Mouse (Mus musculus) adrenal gland, postnatal 36 days (tissue): ENCODE measurements at regions not wholly inside any gene's neighbourhood (a gene's known extent, or its start where the extent isn't known, plus 50 kb on each side); places are given as distances from the start of the nearest gene placed in this dataset.
A peak's percentile ranks its signal among the peaks of the same experiment; 100 is the strongest.

ENCODE experiments used
- DNase-seq, 2 experiments: peaks; one replicate each; pipeline ENCODE4 v3.0.0; 2021; ENCODE audit warnings: mixed read lengths in 1 of 2

DNA sequence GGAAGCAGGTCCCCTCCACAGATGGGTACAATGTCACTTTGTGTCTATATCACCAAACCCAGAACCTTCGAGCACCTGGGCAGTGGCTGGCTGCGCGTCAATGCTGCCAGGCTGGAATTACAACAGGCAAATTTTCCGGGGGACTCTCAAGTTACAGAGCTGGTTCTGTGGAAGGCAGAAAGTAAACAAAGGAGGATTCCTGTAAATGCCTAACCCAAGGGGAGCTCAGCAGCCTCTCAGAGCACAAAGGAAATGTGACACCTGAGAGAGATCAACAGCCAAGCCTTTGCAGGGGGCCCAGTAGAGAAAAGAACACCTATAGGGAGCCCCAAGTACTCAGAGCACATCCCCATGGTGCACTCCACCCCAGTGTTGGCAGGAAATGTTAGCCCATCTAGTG, 70.7 kb downstream of the Setd4 start:
- DNase-seq = no peak

DNA sequence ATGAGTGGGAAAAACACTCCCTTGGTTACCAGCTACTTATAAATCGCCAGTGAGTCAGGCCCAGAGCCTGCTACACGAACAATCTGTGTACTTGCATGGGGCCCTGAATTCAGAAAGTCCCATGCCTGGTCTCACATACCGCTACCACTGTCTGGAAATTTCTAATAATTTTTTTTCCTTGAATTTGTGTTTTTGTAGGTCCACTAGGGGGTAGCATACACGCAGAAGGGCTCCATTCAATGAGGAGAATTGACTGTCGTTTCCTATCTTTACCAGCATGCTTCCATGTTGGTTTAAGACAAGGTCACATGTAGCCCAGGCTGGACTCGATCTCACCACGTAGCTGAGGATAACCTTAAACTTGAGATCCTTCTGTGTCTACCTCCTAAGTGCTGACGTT, 71.9 kb downstream of the Setd4 start:
- DNase-seq = no peak

DNA sequence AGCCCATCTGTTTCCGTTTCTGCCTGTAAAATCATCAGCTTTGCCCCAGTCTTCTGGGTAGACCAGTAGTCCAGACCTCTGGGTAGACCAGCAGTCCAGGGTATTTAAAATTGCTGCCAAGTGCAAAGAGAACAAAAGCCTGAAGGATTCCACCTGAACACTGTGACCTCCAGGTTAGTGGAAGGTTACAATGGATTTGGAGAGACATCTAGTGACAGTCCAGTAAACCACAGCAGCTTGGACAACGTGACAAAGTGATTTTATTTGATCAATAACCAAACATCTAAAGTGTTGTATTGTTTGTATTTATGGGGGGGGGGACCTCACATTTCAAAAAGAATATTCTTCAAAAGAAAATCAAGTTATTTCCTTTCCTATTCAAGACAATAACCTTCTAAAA, 81.4 kb downstream of the Setd4 start:
- no peak for DNase-seq

DNA sequence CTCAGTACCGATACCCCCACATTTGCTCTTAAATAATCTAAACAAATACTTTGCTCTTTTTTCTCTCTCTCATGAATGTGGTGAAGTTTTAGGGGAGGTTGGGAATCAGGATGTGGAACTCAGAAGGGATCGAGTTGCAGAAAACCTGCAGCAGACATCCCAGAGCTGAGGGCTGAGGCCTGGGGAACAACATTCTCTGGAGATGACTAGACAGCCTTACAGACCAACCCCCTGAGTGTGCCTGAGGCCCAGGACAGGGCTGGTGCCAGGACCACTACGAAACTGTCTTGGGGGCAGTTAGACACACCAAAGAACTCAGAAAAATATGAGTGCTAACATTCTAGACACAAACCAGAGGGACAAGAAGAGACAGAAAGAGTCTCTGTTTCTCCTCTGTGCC, 83.4 kb downstream of the Setd4 start:
- no peak for DNase-seq

DNA sequence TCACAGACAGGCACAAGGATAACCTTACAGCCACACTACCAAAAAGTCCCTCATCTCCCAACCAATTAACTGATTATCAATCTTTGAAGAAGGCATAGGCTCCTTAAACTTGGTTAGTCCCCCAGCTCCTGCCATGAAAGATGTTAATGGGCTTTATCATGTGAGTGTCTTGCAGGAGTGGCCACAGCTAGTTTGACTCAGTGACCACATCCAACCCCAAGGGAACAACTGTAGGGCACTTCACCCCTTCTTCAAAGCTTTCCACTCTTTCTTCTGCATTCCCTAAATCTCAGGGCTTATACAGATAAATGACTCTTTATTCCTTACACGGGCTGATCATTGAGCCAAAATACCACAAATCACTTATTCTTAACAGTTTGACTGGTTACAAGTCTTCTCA, 85.2 kb downstream of the Setd4 start:
- DNase-seq = no peak

DNA sequence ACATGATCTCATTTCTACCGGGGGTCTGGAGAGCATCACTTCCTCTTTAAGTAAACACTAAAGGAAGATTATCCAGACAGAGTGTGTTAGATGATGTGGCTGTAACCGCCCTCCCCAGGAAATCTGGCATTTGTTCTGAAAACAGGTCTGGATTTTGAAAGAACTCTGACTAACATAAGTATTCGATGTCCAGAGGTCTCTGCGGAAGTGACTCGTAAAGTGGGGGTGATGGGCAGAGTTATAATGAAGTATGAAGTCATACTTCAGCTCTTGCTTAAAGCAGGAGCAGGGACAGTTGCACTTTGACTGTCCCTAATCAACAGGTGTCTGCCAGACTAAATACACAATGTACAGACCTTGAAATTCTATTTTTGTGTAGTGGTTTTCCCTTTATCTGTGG, 87.1 kb downstream of the Setd4 start:
- no peak for DNase-seq

DNA sequence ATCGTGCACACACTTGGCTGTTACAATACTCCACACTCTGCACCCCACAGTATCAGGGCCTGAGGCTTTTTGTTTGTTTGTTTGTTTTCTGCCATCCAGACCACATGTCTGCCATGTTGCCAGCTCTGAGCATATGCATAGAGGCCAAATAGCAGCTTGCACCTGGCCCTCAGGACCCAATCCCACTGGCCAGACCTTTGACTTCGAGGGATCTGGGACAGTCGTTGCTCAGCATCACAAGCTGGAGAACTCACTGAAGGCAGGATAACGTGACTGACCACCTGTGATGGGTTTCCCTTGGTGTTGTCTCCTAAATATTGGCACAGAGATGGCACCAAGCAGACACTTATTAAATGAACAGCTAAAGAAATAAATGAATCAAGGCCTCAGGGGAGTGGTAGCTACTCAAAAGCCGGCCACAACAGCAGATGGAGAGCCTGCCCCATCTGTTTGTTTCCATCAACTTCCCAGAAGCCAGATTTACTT, 88.4 kb downstream of the Setd4 start:
- no peak for DNase-seq

DNA sequence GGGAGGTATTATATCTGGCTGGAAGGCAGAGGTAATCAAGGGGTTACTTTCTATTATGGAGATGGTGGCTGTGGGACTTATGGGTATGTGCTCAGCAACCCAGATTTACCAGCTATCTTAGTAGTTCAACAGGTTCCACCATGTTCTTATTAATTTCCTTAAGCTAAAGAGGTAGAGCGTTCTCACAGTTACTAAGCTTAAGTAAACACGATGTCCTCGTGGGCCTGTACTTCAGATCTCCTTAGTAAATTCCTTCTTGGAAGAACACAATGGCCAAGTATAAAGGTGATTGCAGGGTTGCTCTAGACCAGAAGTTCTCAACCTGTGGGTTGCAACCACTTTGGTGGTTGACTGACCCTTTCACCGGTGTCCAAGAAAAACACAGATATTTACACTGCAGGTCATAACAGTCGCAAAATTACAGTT, 90.2 kb downstream of the Setd4 start:
- no peak for DNase-seq

DNA sequence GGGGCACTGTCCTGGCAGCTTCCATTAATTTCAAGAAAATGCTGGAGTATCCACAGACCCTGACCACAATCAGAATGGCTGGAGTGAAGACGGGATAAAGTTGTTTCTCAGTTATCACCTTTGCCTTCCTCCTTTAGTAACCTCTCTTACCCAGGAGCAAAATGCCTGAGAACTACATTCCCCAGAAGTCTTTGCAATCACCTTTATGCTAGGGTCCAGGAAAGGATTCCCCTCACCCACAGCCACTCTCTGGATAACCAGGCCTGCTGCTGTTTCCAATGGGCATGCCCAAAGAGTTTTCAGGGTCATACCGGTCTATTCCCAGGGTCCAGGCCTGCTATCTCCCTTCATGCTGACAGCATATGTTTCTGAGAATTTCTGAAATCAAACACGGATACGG, 91.9 kb downstream of the Setd4 start:
- no peak for DNase-seq

DNA sequence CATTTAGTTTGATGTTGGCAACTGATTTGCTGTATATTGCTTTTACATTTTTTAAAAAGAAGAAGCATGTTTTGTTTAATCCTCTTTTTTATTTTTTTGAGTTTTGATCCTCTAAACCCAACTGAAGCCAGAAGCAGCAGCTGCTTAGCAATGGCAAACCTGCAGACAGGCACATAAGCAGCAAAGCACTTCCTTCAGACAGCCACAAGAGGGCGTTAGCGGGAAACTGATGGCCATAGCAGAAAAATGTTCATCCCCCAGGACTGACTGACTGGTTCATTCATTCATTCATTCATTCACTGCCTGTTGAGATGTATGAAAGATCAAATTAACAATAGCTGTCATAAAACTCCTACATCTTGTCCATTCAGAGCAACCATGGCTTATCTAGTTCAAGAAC, 92.3 kb downstream of the Setd4 start:
- DNase-seq = no peak

DNA sequence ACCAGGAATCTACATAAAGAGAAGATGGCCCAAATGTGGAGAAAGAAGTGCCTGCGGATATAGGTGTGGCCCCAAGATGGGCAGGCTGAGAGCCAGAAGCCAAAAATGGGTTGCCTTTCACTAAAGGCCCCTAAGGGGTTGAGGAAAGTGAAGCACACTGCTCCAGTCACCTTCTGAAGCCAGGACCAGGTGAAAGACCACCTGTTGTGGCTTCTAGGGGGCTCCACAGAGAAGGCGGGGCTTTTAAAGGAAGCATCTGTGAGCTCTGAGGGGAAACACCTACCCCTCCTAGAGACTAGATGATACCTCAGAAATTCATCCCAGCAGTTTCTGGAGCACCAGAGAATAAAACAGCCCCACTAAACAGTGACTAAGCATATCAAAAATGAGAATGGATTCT, 105.1 kb downstream of the Setd4 start:
- no peak for DNase-seq

DNA sequence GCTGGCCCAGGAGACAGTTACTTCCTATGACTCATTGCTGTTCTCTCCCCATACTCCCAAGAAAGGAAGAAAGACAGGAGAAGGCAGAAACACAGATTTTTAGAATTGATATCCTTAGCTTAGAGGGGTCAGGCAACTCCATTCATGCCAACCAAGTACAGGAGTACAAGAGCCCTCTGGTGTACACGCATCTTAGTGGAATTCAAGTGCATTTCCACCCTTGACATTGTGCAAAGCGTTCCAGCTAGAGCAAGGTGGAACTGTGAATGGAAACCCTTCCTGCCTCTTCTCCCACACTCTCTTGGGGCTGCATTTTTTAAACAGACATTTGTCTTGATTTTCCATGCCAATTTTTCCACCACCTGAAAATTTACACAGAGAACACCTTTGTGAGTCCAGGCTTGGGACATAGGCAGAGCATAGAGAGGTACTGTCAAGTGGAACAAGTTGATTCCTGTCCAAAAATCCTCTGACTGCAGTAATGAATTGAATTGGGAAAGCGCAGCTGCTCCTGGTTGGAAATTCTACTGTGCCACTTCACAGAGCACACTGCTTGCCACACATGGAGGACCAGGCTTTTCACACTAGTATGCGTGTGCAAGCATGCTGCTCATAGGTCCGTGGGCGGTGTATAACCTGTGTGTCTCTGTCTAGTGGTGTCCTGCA, 110.4 kb downstream of the Setd4 start:
- DNase-seq = no peak

DNA sequence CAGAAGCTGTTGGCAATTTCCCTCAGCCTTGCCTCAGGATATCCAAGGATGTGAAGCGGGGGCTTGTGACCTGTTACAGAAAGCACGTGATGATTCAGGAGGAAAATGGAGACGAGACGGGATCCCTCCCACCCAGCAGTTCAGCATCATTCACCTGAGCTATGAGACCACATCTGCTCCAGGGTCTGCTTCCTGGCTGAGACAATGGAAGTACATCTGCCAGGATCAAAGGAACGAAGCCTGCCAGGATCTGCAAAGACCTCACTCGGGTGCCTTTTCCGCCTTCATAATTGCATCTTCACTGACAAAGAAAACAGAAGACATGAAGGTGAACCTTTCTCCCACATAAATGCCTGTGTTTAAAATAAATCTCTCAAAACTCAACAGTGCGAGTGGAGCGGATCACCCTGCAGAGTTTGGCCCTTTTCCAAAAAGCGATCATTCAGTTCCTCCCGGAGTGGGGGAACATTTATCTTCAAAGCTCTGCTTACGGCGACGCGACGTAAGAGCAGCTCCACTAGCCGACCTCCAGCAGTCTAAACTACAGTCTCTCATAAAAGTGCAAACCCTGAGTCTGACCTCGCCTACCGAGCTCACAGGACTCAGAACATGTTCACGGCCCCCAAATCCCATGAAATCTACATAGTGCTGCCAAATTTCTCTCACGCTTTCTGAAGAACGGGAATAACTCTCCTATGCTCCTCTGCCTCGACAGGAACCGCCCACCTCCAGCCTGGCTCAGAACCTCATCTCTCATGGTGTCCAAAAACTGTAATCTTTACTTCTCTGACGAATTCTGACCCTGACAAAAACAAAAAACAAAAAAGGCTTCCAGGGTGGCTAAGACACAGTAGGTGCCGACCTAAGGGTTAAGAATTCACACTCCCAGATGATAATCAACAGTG, 117.0 kb downstream of the Setd4 start:
- peak in 1 of 2 experiments; percentile 4 for DNase-seq

DNA sequence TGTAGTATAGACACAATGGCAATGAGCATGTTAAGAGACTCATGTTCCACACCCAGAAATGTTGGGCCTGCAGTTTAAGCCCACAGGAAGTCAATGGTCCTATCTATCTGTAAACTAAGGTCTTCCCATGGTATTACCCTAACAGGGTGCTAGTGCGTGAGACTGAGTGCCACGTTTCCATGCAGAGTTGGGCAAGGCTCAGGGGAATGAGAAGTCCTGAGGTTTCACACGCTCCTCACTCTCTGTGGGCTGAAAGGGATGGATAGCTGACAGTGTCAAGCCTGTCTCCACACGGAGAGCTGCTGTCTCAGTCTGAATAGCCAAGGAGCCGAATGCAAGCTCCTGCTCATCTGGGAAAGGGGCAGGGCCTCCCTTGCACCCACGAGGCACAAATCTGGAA, 133.9 kb downstream of the Setd4 start:
- DNase-seq = no peak

DNA sequence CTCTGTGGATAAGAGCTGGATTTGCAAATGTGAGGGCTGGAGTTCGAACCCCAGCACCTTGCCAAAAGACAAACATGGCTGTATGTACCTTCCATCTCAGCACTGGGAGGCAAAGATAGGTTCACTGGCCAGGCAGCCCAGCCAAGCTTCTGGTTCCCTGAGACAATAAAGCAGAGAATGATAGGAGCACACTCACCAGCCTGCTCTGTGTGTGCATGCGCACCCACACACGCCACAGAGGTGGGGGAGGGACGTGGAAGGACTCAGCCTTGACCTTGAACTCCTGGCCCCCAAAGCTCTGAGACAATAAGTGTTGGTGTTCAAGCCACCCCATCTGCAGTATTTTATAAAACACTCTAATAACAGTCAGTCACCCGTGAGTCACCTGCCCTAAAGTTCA, 138.1 kb downstream of the Setd4 start:
- DNase-seq = no peak

DNA sequence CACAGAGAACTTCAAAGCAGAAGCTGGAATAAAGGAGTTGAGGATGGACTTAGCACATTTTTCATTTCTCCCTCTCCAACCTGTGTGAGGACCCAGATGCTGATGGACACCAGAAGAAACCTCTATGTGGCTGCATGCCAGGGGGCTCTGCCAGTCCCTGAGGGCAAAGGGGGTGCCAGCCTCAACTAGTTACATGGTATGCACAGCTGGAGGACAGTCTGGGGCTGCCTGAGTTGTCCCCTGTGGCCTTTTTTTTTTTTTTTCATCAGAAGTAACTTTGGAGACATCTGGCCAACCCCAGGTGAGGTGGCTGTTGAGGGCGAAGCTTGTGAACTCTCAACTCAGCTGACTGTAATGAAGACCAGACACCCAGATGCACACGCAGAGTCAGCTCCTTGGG, 139.0 kb downstream of the Setd4 start:
- DNase-seq = no peak

DNA sequence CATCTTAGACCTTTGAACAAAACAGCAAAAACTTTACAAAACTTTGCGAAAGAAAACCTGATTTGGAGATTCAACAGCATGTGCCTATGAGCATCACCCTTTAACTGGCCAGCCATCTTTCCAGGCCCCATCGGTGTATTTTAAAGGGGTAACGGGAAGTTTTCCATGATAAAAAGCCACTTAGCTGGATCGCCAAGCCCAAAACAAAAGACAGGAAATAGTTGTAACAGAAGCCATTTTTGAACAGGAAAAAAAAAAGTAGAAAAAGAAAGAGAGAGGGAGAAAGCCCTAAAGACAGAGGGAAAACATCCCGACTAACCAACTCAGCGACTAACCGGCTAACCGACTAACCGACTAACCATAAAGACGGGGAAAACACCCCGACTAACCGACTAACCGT, 140.5 kb downstream of the Setd4 start:
- DNase-seq = no peak

DNA sequence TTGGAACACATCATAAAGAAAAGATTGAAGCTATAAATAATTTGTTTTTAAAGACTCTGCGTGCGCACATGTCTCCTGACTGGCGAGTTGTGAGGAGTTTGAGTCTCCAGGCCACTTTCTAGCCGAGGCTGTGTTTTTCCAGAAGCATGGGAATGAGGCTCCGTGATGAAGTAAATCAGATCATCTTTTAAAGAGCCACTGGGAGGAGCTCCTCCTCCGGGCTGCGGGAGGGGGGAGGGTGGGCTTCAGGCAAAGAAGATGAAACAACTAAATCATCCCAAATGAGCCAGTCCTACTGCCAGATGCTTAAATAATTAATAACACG, 141.6 kb downstream of the Setd4 start:
- DNase-seq = no peak

DNA sequence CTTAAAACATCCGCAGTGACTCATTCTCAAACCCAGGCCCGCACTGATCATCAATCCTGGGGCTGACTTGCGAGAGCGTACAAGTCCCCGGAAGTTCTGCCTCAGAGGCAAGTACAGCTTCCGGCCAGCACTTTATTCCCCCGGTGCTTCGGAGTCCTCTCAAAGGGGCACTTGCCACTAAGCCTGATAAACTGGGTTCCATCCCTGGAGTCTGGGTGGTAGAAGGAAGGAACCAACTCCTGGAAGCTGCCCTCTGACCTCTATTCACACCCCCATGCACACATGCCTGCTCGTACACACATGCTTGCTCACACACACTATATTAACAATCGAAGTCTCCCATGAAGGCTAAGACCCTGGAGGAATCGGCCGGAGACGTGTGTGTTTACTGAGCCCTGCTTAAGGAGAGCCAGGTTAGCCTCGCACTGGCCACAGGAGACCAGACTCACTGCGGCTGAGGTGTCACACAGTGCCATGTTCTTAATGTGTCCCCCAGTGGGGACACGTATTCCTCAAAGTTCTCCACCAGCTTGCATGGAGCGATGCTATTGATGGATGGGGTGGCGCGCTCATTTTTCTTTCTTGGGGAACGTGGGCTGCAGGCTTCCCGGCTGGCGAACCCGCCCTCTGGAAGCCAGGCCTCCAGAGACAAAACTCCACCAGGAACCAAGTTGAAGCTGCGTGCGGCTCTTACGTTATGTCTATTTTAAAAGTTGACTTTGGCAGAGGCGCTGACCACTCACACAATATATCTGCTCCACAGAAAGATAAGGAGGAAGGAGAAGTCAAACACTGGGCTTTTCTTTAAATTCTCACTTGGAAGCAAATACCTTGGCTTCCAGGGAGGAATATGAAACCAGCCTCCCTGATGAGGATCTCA, 142.2 kb downstream of the Setd4 start:
- no peak for DNase-seq

DNA sequence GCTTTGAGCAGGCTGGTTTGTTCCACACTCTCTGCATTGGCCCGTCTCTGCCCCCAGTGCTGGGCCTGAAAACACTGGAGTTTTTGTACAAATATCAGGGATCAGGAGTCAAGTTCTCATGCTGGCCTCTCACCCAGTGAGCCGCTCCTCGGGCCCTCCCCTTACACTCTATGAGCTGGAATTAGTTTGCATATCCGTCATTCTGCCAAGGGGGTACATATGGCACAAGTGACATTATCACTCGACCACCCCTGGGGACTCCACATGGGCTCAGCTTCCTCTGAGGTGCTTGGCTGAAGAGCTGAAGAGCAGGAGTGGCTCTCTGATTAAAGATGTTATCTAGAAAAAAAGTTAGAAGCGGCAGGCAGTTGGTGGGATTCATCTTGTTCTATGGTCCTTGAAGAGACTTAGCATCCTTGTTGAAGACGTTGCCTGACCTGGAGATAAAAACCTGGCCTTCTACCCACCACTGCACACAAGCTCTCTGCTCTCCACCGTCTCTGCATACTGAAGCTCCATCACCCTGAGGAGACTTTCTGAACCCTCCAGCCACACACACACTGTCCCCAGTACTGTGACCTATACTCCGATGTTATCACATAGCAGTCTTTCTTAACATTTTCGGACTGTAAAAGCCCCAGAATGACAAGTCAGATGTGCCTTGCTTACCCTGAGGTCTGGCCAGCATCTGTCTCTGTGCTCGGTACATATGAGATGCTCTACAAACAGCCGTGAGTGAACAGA, 144.2 kb downstream of the Setd4 start:
- no peak for DNase-seq

DNA sequence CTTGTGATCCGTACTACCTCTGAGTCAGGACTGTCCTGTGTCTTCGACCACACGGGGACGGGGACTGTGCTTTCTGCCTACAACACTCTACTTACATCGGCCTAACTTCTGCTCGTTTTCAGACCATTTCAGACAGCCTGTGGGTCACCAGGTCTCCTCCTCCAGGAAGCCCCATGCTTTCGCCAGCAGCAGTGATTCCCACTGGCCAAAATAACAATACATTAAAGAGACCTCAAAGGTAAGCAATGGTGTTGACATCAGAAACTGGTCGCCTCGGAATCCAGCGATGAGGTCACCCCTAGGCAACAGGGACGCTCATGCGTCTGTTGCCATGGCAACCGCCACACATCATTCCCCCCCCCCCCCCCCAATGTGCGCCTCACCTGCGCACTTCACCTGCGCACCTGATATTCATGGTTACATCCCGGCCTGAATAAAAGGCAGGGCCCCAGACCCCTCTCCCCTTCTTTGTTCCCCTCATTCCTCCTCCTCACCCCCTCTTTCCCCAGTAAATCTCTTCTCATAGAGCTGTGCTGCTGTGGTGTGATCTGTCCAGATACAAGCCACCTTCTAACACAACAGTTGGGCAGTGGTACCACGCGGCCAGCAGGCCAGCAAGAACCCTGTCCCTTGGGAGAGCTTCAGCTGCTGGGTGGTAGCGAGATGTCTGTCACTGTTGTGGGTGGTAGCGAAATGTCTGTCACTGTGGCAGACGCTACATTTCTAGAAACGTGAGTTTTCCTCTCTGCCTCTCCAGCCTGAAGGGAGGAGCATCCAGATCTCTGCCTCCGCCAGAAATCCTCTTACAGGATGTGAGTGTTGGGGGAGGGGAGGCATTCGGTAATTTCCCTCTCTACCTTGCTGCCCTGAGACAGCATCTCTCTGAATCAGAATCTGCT, 145.0 kb downstream of the Setd4 start:
- no peak for DNase-seq
